Mouse (Mus musculus) megakaryocyte progenitor cell, adult 5-6 weeks (primary cell): ENCODE measurements around the gene D1Ertd622e. TPM values are rescaled to one million over a fixed set of nuclear protein-coding genes. Genes with fewer than 3 reads are reported as not detected.
"Not testable (repeated sequence)": the region's sequence is repeated elsewhere in the genome, so short reads cannot be mapped to it uniquely, and the experiment has no call there.

Experiments
- ATAC-seq: replicated peaks from 2 replicates; pipeline ENCODE4 v1.8.0; 2016; ENCODE audit warnings: mild to moderate bottlenecking, moderate TSS enrichment, inconsistent platforms; ENCODE audit not compliant: poor library complexity
- total RNA-seq, 2 experiments: library from RNA; stranded (forward) in 1 of 2; stranded (reverse) in 1 of 2; fragments of 157-497, 149-512 nt in 1 of 2; fragments of 200-1000 nt in 1 of 2; gene quantifications; 2 replicates each; pipeline versions ENCODE4 v1.2.3 to v1.2.4; 2015 to 2017

Gene D1Ertd622e
- total RNA-seq, 2 experiments from 2014 or later = 33.0 to 40.9 TPM

DNA sequence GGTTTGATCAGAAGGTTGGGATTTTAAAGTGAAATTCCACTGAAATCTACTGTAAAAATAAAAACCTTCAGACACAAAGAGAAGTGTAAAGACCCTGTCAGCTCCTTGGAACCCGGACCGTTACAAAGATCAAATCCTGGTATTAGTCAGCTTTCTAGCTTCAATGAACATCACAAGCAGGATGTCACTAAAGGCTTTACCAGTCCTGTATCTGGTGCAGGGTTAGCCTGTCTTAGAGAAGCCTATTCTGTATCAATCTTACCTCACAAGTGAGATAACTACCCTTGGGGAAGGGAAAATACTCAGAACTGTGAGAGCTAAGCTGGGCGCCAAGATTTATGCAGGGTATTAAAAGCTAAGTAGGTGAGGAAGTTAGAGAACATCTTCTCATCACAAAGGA, 77.7 kb downstream of the D1Ertd622e start:
- no peak for ATAC-seq

DNA sequence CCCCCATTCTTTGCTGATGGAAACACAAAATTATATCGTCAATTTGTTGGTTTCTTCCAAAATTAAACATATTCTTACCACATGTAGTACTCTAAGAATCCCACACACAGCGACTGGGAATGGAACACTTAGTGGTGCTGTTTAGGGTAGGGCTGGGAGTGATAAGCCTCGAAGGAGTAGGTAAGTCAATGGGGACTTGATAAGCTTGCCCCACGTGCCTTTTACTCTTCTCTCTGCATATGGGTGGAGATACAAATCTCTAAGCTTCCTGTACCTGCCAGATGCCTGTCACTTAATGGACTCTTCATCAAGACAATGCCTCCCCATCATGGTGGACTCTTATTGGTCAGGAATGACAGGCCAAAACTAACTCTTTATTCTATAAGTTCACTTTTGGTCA, 78.8 kb downstream of the D1Ertd622e start:
- ATAC-seq = no peak

DNA sequence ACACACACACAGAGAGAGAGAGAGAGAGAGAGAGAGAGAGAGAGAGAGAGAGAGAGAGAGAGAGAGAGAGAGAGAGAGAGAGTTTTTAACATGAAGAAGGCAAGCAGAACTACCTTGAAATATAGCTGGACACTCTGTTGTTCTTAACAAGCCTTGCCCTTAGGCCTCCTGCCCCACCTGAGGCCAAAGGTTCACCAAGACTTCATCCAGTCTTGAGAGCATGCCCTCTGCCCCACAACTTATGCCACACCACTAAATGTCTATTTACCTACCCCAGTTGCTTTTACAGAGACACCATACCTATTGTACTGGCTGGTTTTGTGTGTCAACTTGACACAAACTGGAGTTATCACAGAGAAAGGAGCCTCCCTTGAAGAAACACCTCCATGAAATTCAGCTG, 81.2 kb downstream of the D1Ertd622e start:
- ATAC-seq = not testable (repeated sequence)

DNA sequence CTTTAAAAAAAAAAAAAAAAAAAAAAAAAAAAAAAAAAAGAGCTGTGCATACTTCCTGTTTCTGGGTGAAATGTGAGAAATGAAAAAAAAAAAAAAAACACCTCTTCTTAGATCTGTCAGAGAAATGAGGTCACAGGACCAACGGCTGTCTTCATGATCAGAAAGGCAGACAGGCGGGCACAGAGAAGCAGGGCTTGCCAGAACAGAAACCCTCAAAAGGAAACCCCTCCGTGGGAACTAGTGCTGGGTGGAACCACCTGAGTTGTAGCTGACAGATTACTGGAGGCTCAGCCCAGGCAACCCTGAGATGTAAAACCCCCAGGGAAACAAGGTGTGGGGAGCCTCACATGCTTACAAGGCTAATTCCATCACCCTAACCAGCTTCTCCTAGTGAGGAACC, 81.6 kb downstream of the D1Ertd622e start:
- ATAC-seq = peak; percentile 99

DNA sequence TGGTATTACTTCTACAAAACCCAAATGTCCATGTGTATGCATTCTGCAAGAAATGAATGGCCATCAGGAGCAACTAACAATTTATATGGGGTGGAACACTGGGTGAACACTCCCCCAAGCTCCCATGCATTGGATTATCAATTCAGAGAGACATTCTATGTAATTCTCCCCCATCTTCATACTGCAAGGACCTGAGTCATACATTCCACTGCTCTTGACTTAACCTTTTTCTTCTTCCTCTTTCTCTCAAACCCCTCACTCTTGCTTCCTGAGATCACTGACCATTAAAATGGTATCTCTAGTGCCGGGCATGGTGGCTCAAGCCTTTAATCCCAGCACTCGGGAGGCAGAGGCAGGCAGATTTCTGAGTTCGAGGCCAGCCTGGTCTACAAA, 83.9 kb downstream of the D1Ertd622e start:
- ATAC-seq = no peak

DNA sequence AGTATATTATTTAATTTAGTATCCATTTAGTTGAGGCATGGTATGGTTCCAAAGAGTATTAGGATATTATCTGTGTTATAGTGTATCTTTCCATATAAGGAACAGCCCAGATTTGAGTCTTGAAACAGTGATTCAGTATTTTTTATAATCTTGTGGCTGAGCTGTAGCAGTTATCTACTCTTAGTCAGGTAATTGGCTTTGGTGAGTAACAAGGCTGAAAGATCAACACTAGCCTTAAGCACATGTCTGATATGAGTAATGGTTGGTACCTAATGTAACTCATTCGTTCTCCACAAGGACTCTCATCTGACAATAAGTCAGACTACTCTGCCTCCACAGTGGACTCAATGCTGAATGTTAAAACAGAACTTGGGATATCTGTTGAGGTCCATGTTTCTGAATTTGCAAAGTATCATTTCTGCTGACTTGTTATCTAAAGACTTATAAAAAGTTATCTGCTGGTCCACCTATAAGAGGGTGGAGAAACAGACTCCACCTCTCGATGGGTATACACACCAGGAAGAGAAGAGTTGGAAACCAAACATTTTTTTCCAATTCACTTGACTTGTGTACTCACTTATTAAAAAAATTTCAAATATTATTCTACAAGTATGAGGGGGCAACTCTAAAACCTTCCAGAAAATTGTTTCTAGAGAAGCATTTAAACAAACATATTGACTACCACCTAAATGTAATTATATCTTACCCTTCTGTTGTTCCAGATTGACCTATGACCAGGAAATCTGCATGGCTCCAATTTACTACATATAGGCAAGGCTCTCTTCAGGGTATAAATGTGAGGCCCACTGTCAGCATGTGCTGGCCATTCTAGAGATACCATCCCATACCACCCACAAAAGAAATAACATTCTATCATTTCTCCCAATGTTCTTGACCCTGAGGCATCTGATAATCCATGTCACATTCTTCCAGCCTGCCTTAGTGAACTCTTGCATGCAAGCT, 84.5 kb downstream of the D1Ertd622e start:
- ATAC-seq = no peak

DNA sequence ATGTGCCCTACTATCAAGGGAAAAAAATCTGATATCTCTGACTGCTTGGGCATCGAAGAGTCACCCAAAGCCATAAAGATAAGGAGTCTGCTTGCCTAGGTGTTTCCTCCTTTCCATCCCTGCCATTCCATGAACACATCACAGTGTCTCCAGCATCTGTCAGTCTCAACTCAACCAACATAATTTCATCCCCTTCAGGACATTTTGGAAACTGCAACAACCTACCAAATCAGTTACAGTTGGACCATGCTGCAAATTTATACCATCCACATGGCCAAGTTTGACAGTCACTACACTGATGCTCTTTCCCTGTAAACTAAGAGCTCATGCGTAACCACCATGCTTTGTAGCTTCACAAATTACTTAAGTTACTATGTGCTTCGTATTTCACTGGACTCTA, 85.3 kb downstream of the D1Ertd622e start:
- no peak for ATAC-seq

DNA sequence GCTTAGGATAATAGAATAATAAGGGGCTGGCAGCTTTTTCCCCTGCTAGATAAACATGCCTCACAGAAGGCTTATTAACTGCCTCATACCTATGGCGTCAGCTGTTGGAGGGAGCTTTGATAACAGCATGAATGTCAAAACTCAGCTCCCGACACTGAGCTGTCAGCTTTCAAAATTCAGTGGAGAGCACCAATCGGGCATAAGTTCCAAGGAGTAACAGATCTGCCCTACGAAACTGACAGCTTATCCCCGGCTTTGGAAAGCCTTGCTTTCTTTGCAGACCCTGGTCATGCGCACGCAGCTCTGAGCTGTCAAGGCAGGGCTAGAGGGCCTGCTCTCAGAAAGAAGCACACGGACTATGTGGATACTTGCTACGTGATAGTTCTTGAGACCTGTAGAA, 91.1 kb downstream of the D1Ertd622e start:
- no peak for ATAC-seq

DNA sequence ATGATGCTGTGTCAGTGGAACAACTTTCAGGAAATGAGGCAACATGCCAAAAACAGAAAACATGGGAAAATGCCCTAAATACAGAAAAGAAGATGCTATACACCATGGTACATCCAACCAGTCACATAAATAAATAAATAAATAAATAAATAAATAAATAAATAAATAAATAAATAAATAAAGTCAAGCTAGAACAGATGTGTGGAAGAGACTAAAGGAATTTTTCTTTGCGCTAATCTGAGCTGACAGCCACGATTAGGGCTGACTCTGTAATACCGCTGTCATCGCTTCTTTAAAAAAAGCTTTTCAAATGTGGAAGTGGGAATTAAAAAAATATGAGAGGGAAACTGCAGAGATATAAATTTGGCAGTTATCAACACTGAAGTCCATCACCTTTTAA, 93.9 kb downstream of the D1Ertd622e start:
- ATAC-seq = no peak

DNA sequence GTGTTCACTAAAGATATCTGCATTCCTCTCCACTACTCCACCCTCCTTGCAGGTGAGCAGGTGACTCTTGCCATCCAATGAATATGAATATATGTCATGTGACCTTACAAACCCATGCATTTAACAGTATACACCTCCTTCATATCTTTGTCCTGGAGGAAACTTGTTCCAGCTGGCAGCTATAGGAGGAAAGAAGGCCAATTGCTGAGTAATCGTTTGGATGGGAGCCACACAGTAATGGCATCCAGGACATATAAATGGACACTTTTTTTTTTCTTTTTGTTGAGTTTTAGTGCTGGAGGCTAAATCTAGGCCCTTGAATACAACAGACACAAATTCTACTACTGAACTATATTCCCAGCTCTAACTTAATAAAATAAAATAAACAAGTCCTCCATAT, 97.2 kb downstream of the D1Ertd622e start:
- ATAC-seq = no peak

DNA sequence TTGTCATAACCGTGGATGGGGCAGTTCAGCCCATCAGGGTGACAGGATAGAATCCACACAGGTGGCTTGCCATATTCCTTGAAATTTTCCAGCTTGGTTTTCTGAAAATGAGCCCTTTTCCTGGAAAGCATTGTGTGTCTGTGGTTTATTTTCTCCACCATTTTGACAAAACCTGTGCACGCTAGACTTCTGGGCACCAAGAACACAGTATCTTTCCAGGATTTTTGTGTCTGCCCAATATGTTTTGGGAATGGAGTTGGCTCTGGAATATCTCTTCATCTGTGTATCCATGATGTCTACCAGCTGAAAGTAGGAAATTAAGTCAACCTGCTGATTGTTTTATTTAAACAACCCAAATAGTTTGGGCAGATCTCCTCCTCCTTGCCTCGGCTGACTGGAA, 99.0 kb downstream of the D1Ertd622e start:
- no peak for ATAC-seq

Other genes with a start within 250 kb of the D1Ertd622e start
- 26.4 and 32.0 TPM in 2 replicates for gene Gin1, start 108.1 kb upstream of the D1Ertd622e start, total RNA-seq (2015)
- gene Gin1, start 108.1 kb upstream of the D1Ertd622e start, total RNA-seq (2017) = 14.0 and 19.3 TPM in 2 replicates
- gene Ppip5k2, start 108.3 kb upstream of the D1Ertd622e start, total RNA-seq (2015) = 59.3 and 69.5 TPM in 2 replicates
- 64.3 and 77.7 TPM in 2 replicates for gene Ppip5k2, start 108.3 kb upstream of the D1Ertd622e start, total RNA-seq (2017)